Mouse (Mus musculus): ENCODE measurements at regions not wholly inside any gene's neighbourhood (a gene's known extent, or its start where the extent isn't known, plus 50 kb on each side); places are given as distances from the start of the nearest gene placed in this dataset.

GRCm38 (mm10) chr13:52046020-52046419, 199.5 kb downstream of the Gadd45g start:
- DNase-seq (ENCODE audit: extremely low read depth, low read depth): no peak

GRCm38 (mm10) chr13:52046700-52047099, 200.2 kb downstream of the Gadd45g start:
- DNase-seq (ENCODE audit: extremely low read depth, low read depth): no peak

GRCm38 (mm10) chr13:52047937-52048336, 201.5 kb downstream of the Gadd45g start:
- no peak for DNase-seq (ENCODE audit: extremely low read depth, low read depth)

GRCm38 (mm10) chr13:52048777-52049176, 202.3 kb downstream of the Gadd45g start:
- DNase-seq (ENCODE audit: extremely low read depth, low read depth): no peak

GRCm38 (mm10) chr13:52049249-52049648, 202.8 kb downstream of the Gadd45g start:
- DNase-seq (ENCODE audit: extremely low read depth, low read depth): no peak

- no peak for DNase-seq (ENCODE audit: extremely low read depth, low read depth)
Observed at GRCm38 (mm10) chr13:52055741-52056140, 209.3 kb downstream of the Gadd45g start.

GRCm38 (mm10) chr13:52057456-52057855, 211.0 kb downstream of the Gadd45g start:
- DNase-seq (ENCODE audit: extremely low read depth, low read depth): no peak

GRCm38 (mm10) chr13:52059756-52060417, 213.4 kb downstream of the Gadd45g start:
- DNase-seq (ENCODE audit: extremely low read depth, low read depth): no peak

- DNase-seq (ENCODE audit: extremely low read depth, low read depth): no peak
Observed at GRCm38 (mm10) chr13:52060418-52060870, 214.0 kb downstream of the Gadd45g start.

GRCm38 (mm10) chr13:52061454-52061853, 215.0 kb downstream of the Gadd45g start:
- DNase-seq (ENCODE audit: extremely low read depth, low read depth): no peak

- no peak for DNase-seq (ENCODE audit: extremely low read depth, low read depth)
Observed at GRCm38 (mm10) chr13:52061881-52062280, 215.4 kb downstream of the Gadd45g start.

- no peak for DNase-seq (ENCODE audit: extremely low read depth, low read depth)
Observed at GRCm38 (mm10) chr13:52062576-52062975, 216.1 kb downstream of the Gadd45g start.

- no peak for DNase-seq (ENCODE audit: extremely low read depth, low read depth)
Observed at GRCm38 (mm10) chr13:52065274-52065673, 218.8 kb downstream of the Gadd45g start.

- DNase-seq (ENCODE audit: extremely low read depth, low read depth): no peak
Observed at GRCm38 (mm10) chr13:52065720-52066119, 219.2 kb downstream of the Gadd45g start.

GRCm38 (mm10) chr13:52067048-52067447, 220.6 kb downstream of the Gadd45g start:
- DNase-seq (ENCODE audit: extremely low read depth, low read depth): no peak

- no peak for DNase-seq (ENCODE audit: extremely low read depth, low read depth)
Observed at GRCm38 (mm10) chr13:52068886-52069439, 222.5 kb downstream of the Gadd45g start.

GRCm38 (mm10) chr13:52069714-52070113, 223.2 kb downstream of the Gadd45g start:
- DNase-seq (ENCODE audit: extremely low read depth, low read depth): no peak

GRCm38 (mm10) chr13:52070731-52071663, 224.5 kb downstream of the Gadd45g start:
- no peak for DNase-seq (ENCODE audit: extremely low read depth, low read depth)

- DNase-seq (ENCODE audit: extremely low read depth, low read depth): no peak
Observed at GRCm38 (mm10) chr13:52077616-52078015, 231.1 kb downstream of the Gadd45g start.

GRCm38 (mm10) chr13:52078561-52078960, 232.1 kb downstream of the Gadd45g start:
- DNase-seq (ENCODE audit: extremely low read depth, low read depth): no peak

- DNase-seq (ENCODE audit: extremely low read depth, low read depth): no peak
Observed at GRCm38 (mm10) chr13:52079678-52080246, 233.3 kb downstream of the Gadd45g start.
